Mouse (Mus musculus) right cerebral cortex, postnatal 4 days (tissue): ENCODE measurements at regions not wholly inside any gene's neighbourhood (a gene's known extent, or its start where the extent isn't known, plus 50 kb on each side); places are given as distances from the start of the nearest gene placed in this dataset.

Experiments
- DNase-seq: peaks from one replicate; pipeline ENCODE4 v3.0.0-alpha.2; 2022

DNA sequence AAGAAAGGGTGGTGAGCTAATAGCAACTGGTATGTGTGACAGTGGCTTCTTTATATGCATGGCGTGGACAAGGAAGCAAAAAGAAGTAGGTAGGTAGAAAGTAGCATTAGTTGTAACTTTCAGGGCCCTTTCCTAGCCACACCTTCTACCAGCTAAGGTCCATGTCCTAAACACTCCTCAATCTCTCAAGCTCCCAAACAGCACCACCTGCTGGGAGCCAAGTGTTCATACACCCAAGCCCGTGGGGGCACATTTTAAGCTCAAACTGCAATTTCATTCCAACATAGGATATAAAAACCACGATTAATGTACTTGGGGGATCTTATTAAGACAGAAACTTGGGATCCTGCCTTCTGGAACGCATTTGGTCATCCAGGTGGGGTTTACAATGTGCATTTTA is 141.6 kb upstream of the Cox10 start:
- DNase-seq: no peak

DNA sequence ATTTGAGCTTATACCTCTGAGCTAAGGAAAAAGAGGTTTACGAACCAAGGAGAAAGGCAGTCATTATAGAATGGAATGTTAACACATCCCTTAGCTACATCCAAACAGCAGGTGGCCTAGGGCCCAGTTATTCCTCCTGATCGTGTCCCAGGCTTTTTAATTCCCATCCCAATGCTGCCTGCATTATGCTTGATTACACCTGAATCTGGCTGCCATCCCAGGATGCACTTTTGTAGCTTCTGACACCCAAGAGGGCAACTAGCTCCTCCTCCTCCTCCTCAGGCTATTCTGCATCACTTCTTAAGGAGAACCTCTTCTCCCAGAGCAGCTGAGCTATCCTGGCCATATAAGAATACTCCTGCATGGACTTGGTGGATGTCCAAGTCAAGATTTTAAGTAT is 137.9 kb upstream of the Cox10 start:
- DNase-seq: no peak

- no peak for DNase-seq
Observed at GRCm38 (mm10) chr11:64210916-64211315, 131.6 kb upstream of the Cox10 start.

- no peak for DNase-seq
Observed at GRCm38 (mm10) chr11:64208306-64208705, 129.0 kb upstream of the Cox10 start.

DNA sequence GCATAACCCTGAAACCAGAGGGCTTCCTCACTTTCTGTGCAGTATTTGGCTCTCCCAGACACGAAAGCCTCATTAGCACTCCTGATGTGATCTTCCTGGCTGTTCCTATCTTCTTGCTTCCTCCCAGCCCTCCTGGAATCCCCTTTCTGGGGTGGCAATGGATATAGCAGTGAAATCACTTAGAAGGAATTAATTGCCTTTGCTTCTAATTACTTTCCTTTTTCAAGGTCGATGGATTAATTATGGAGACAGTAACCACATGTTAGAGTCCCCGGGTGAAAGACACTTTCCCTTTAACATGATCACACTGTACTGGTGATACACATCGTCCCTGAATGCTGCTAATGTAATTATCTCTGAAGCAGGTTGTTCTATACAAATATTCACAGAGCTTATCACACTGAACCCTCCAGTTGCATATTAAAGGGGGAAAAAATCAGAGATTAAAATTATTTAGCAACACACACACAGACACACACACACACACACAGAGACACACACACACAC is 128.1 kb upstream of the Cox10 start:
- DNase-seq: no peak

GRCm38 (mm10) chr11:64206155-64206554 is 126.9 kb upstream of the Cox10 start:
- no peak for DNase-seq

DNA sequence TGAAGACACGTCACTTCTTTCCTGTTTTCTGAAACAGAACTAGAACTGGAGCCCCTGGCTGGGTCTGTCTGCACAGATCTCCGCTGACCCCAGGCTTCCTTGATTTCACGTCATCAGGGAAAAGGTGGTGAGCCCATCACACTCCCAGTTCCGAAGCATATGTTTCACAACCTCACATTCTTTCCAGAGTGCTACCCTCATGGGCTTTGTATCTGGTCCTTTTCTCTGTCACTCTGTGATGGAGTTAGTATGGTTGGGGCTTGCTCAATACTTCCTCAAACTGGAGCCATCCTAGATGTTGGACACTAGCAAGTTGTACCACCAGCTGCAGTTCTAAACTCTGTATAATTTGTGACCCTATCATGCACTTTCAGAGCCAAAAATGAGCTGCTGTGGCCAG is 125.8 kb upstream of the Cox10 start:
- no peak for DNase-seq

- DNase-seq: no peak
Observed at GRCm38 (mm10) chr11:64204305-64204704, 125.0 kb upstream of the Cox10 start.

DNA sequence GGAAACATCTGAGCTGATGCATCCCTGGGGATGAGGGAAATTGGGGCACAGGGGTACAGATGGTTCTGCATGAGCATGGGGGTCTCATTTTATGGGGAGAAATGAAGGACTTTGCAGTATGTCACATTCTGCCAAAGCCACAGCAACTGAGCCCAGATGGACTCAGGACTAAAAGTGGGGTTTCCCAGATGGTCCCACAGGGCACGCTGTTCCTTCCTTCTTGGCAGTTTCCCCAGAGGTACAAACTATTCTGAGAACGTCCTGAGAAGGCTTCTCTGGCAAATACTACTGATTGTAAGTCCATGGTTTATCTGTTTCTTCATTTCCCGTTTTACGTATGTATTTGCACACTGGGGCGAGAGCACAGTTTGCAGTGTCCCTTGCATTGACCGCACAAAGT is 121.6 kb upstream of the Cox10 start:
- no peak for DNase-seq

- no peak for DNase-seq
Observed at GRCm38 (mm10) chr11:64195272-64195671, 116.0 kb upstream of the Cox10 start.

GRCm38 (mm10) chr11:64188701-64189100 is 109.4 kb upstream of the Cox10 start:
- no peak for DNase-seq

- DNase-seq: no peak
Observed at GRCm38 (mm10) chr11:64187488-64188444, 108.5 kb upstream of the Cox10 start.

- no peak for DNase-seq
Observed at GRCm38 (mm10) chr11:64187007-64187406, 107.7 kb upstream of the Cox10 start.

- DNase-seq: no peak
Observed at GRCm38 (mm10) chr11:64186590-64186989, 107.3 kb upstream of the Cox10 start.

GRCm38 (mm10) chr11:64180036-64180435 is 100.8 kb upstream of the Cox10 start:
- DNase-seq: no peak

DNA sequence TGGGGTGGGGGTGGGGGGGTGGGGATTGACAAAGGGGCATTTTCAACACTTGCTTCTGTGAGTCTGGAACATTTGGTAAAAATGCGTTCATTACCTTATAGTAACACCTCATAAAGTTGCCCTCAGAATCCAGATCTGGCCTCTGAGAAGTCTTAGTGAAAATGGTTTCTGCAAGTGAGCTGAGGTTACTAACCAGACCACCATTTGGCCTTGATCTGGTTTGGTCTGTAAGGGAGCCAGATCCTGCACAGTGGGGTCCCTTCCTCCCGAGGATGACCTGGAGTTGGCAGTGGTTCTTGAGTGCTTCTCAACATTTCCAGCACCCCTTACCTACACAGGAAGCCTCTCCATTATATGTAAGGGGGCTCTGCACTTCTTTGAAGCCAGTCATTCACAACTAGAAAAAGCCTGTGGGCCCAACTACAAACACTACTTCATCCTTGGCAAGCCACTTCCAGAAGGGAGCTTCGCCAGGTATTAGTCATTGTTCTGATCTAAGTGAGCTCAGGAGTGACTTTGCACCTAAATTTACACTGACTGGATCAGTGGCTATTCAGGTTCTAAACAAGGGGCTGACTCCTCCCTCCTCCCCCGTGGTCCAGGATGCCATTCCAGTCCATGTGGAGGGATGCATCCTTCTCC is 94.3 kb upstream of the Cox10 start:
- no peak for DNase-seq

- peak; percentile 13 for DNase-seq
Observed at GRCm38 (mm10) chr11:64172926-64173325, 93.7 kb upstream of the Cox10 start.

GRCm38 (mm10) chr11:64168626-64169025 is 89.4 kb upstream of the Cox10 start:
- DNase-seq: peak; percentile 60

DNA sequence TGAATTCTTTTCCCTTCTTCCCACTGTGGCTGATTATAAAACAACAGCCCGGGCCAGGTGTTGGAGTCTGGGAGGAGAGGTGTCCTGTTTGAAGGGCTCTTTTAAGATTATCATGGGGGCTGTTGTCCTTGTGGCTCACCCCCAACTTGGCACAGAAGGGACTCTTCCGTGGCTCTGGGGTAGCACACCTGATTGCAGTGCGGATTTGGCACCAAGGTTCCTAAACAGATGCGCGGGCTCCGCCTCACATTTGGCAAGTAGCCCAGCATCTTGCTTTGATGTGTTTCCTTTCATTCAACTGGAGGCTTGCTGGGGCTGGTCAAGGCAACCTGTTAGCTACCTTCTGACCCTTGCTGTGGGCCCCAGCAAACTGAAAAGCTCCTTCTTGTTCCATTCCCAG is 85.5 kb upstream of the Cox10 start:
- no peak for DNase-seq

- no peak for DNase-seq
Observed at GRCm38 (mm10) chr11:64158281-64158680, 79.0 kb upstream of the Cox10 start.

DNA sequence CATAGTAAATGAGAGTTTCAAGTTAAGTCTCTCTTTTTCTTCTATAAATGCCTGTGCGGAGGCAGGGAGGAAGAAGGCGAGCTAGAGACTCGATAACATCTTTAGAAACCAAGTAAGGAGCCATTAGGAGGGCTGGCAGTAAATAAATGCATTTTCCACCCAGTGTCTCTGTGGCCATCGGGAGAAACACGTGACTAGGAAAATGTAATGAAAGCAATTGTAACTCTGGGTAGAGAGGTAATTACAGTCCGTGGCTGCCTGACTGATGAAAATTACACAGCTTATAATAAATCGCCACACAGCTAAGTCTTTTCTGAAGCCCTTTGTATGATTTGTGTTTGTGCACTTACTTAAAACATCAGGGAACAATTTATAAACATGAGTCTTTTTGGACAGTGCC is 77.4 kb upstream of the Cox10 start:
- DNase-seq: no peak

DNA sequence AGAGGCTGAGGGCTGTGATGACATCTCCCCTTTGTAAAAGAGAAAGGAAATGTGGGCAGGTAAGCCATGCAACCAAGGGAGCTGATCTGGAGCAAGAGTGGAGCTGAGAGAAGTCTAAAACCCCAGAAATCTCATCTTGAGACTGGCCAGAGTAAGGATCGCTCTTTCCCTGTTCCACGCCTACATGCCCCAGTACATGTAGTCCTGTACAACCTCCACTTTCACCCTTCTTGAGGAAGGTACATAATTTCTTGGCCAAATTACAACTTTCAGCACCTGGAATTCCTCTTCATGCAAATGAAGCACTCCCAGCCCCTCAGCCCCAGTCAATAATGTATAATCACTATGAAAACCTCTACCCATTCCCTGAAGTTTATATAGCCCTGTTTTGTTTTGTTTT is 60.2 kb upstream of the Cox10 start:
- DNase-seq: no peak

GRCm38 (mm10) chr11:64138934-64139333 is 59.7 kb upstream of the Cox10 start:
- no peak for DNase-seq

DNA sequence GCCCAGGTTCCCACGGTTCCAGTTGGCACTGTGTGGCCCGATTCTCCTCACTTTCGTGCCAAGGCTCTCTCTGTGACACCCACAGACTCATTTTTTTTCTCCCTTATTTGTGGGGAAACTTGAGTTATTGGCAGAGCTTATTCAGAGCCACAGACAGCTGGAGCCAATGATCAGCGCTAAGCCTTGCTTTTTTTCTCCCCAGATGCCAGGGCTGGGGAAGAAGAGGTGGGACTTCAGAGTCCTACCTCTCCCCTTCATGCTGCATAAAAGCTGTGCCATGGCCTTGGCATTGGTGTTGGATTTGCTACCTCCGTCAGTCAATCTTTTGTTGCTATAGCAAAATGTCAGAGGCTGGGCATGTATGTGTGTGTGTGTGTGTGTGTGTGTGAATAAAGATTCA is 56.5 kb upstream of the Cox10 start:
- DNase-seq: no peak
